Mouse (Mus musculus) kidney, adult 2 months (tissue): ENCODE results near the gene Aco2.

Experiments used
- CTCF ChIP-seq: fragments of 200-500 bp; conservative IDR thresholded peaks from 2 replicates; pipeline ENCODE4 v1.5.1; 2011; ENCODE audit warnings: low read depth, mild to moderate bottlenecking, control low read depth, low read length, moderate library complexity, mixed read lengths; ENCODE audit not compliant: insufficient read depth, insufficient read length
- POLR2A ChIP-seq: fragments of 200-500 bp; IDR thresholded peaks from one replicate; pipeline ENCODE4 v1.6.1; 2011; ENCODE audit warnings: low read depth, low read length, control low read depth

- TF ChIP-seq CTCF (no peak), POLR2A (no peak)
Observed at GRCm38 (mm10) chr15:81898751-81899150, 26.6 kb downstream of the Aco2 start.
